Mouse (Mus musculus): Measurements from ENCODE around the gene Coro1a. TPM values are rescaled to one million over a fixed set of nuclear protein-coding genes. Genes with fewer than 3 reads are reported as not detected.

Coro1a gene
- polyA plus RNA-seq, 1 experiment from 2014 or later: 86.6 TPM

DNA sequence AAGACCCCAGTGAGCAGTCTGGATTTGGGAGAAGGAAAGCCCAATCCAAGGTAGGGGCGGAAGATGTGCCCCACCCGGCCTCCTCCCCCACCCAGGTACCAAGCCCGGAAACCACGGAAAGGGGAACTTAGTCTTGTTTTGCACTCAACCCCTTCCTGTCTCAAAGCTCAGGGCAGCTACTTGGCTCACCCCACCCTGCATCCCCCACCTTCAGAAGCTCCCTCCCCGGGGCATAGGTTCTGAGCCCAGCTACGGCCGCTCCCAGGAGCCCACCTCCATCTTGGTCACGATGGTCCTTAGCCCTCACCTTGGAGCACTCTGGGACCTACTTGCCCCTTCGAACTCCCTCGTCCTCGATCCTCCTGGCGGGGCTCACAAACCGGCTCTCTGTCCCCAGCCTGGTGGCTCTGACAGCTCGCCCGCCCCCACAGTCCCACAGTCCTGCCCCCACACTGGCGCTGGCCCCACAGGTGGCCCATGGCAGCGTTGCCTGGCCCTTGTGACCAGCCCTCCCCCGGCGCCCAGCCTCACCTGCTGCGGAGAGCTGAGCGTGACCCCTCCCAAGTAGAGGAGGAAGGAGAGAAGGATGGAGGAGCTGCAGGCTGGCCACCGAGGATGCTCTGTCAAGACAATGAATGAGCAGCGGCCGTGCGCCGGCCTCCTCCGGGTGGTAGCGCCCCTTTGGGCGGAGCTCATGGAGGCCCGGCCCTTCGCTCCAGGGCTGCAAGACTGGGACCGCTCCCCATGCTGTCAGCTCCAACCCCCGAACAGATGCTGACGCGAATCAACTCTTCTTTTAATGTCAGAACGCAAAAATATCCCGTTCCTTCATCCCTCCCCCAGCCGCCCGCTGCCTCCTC, 3.2 kb downstream of the Coro1a start:
- peak; percentile 55 for ATAC-seq
- Histone ChIP-seq H3K4me2 (peak overlapping the region; percentile 73), H3K9ac (peak overlapping the region; percentile 49), H3K4me1 (peaks cover 65% of the 10 kb centered on the region), H3K36me3 (peaks cover 14% of the 10 kb centered on the region), H3K27me3 (replicated peaks) (peaks cover 44% of the 10 kb centered on the region), H3K27ac (peak overlapping the region; percentile 63; the same call in 1 of the 2 replicates), H3K4me3 (peak overlapping the region; percentile 53), H3K9me3 (replicated peaks) (no peaks in the 10 kb centered on the region)
- 1% methylated on average over 39 of the region's 39 CpGs for WGBS (ENCODE audit: insufficient replicate concordance)

DNA sequence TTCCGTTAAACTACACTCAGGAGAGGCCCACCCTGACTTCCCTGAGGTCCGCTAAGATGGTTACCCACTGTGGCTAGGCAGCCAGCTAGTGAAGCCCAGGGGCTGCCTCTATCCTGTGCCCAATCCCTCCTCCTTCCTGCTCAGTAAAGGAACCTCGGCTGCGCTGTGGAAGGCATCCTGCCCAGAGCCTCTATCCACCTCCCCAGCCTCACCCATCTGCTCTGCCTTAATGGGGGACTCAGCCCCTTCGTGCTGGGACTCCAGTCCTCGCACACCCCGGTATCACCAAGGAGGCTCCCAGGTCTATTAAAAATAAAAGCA, 3.9 kb downstream of the Coro1a start:
- Histone ChIP-seq H3K27ac (peak overlapping the region; percentile 63), H3K4me3 (peak overlapping the region; percentile 53), H3K9ac (peak overlapping the region; percentile 49)

DNA sequence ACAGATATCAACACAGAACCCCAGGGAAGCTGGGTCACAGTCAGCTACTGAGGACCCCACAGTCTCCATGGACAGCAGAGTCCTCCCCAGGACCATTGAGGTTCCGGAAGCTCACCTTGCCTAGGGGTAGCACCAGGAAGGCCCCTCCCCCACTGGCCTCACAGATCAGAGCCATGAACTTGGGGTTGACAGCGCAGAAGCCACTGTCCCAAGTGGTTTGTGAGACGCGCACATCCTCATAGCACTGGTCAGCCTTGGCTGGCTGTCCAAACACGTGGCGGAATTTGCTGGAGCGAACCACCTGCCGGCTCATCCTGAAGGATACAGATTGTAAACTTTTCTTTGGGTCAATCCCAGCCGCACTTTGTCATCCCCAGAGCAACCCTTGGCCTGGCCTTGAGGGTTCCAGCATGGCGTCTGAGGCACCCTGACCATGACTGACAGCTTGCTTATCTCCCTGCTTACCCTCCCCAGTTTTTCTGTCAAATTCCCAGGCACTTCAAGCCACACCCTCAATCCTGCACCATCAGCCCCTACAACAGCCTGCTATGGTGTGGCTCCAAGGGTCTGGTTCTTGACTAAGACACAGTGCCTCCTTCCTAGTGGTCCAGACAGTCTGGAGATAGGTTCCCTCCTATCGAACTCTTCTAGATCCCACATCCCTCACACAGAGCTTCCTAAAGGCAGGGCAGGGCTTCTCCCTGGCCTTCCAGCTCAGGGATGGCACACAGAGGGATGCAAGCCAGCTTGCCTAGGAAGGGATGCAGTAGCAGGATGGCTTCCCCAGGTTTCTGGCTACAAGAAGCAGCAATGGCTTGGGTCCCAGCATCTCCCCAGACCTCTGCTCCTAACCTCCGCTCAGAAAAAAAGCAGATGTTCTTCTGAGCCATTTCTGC, 4.5 kb downstream of the Coro1a start:
- H3K4me3 ChIP-seq: peak overlapping the region; percentile 53
- H3K4me2 ChIP-seq: peak overlapping the region; percentile 73
- 41% methylated on average over 12 of the region's 12 CpGs for WGBS (ENCODE audit: insufficient replicate concordance)
- peaks cover 44% of the 10 kb centered on the region for H3K27me3 ChIP-seq (replicated peaks)
- peaks cover 75% of the 10 kb centered on the region for H3K4me1 ChIP-seq
- peaks cover 17% of the 10 kb centered on the region for H3K36me3 ChIP-seq
- peak overlapping the region; percentile 28 for H3K9ac ChIP-seq
- ATAC-seq: no peak
- peak overlapping the region; percentile 63 for H3K27ac ChIP-seq
- H3K9me3 ChIP-seq (replicated peaks): no peaks in the 10 kb centered on the region

More for the DNA sequence above, 3.9 kb downstream of the Coro1a start:
- H3K4me1 ChIP-seq: peaks cover 71% of the 10 kb centered on the region
- ATAC-seq: no peak
- peak overlapping the region; percentile 73 for H3K4me2 ChIP-seq
- peaks cover 16% of the 10 kb centered on the region for H3K36me3 ChIP-seq
- H3K27me3 ChIP-seq (replicated peaks): peaks cover 44% of the 10 kb centered on the region
- WGBS (ENCODE audit: insufficient replicate concordance): 8% methylated on average over 7 of the region's 7 CpGs
- H3K9me3 ChIP-seq (replicated peaks): no peaks in the 10 kb centered on the region

DNA sequence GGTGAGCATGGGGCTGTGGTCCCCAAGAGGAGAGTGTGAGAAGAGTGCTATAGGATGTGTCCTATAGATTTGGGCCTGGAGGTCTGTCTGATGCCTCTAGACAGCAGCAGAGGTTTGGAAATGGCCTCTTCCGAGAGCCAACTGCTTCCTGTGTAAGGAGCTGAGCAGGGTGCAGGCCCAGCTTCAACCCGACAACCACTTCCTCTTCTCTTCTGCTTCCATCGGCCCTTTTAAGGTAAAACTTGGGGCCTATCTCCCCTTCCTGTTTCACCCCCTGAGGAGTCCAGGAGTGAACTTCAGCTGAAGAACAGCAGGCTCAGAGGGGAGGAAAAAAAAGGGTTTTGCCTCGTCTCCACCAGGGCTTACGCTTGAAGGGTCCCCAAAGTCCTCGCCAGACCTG, 5.2 kb downstream of the Coro1a start:
- Histone ChIP-seq H3K4me1 (peaks cover 75% of the 10 kb centered on the region), H3K4me3 (peak overlapping the region; percentile 53; the same call in 1 of the 2 replicates), H3K9me3 (replicated peaks) (no peaks in the 10 kb centered on the region), H3K9ac (0 out of 2 replicates have a peak overlapping the region, but pooled peaks have one; percentile 4), H3K4me2 (peak overlapping the region; percentile 73), H3K27ac (peak overlapping the region; percentile 63), H3K27me3 (replicated peaks) (peaks cover 44% of the 10 kb centered on the region), H3K36me3 (peaks cover 22% of the 10 kb centered on the region)
- ATAC-seq: no peak
- WGBS (ENCODE audit: insufficient replicate concordance): 39% methylated on average over 6 of the region's 6 CpGs

DNA sequence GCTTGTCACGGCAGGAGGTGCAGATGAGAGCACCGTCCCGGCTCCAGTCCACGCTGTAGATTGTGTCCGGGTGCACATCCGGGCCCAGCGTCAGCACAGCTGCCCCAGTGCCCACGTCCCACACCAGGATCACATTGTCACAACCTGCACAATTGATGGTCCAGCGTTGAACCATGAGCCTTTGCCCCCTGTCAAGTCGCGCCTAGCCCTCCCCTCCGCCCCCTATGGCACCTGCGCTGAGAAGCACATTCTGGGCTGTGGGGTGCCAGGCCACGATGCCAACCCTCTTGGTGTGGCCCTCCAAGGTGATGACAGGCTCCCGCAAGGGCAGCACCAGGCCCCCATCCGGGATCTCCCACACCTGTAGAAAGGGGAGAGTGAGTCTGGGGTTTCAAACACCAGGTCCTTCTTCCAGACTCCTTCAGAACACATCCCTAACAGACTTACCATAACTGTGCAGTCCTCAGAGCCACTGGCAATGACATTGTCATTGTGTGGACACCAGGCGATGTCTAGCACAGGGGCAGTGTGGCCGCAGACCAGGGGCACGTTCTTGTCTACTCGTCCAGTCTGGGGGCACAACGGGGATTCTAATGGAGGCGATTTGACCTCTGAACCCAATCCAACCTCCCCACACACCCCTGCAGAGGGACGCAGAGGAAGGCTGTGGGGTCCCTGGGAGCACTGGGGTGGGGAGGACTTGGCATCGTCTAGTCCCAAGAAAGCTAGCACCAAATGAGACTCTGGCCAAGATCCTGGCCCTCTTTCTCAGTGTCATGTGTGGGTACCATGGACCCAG, 5.8 kb downstream of the Coro1a start:
- Histone ChIP-seq H3K4me1 (peaks cover 79% of the 10 kb centered on the region), H3K4me3 (peak overlapping the region; percentile 16; the same call in 1 of the 2 replicates), H3K9me3 (replicated peaks) (no peaks in the 10 kb centered on the region), H3K9ac (no peak overlapping the region), H3K36me3 (peaks cover 27% of the 10 kb centered on the region), H3K27me3 (replicated peaks) (peaks cover 44% of the 10 kb centered on the region), H3K27ac (peak overlapping the region; percentile 1; the same call in 1 of the 2 replicates), H3K4me2 (peak overlapping the region; percentile 54)
- ATAC-seq: peak; percentile 4; the same call in 1 of the 2 replicates
- WGBS (ENCODE audit: insufficient replicate concordance): 53% methylated on average over 24 of the region's 24 CpGs

DNA sequence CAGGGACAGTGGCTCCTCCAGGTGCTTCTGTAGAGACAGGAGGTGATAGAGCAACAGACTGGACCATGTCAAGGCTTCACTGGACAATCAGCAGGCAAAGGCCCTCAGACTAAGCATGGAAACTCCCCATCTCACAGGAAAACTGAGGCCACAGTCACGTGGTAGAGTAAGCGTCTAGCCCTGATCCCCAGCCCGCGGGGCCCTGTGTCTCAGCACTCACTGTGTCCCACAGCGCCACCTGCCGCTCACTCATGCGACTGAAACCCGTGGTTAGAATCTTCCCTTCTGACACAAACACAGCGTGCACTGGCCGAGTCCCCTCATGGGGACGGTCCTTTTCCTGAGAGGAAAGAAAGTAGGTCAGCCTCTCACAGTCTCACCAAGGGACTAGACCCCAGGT, 6.5 kb downstream of the Coro1a start:
- ATAC-seq: peak; percentile 60
- Histone ChIP-seq H3K36me3 (peaks cover 27% of the 10 kb centered on the region), H3K9me3 (replicated peaks) (no peaks in the 10 kb centered on the region), H3K27ac (0 out of 2 replicates have a peak overlapping the region, but pooled peaks have one; percentile 1), H3K4me2 (peak overlapping the region; percentile 54), H3K4me1 (peaks cover 84% of the 10 kb centered on the region), H3K9ac (no peak overlapping the region), H3K27me3 (replicated peaks) (peaks cover 42% of the 10 kb centered on the region), H3K4me3 (peak overlapping the region; percentile 16; the same call in 1 of the 2 replicates)
- 1% methylated on average over 11 of the region's 11 CpGs for WGBS (ENCODE audit: insufficient replicate concordance)

DNA sequence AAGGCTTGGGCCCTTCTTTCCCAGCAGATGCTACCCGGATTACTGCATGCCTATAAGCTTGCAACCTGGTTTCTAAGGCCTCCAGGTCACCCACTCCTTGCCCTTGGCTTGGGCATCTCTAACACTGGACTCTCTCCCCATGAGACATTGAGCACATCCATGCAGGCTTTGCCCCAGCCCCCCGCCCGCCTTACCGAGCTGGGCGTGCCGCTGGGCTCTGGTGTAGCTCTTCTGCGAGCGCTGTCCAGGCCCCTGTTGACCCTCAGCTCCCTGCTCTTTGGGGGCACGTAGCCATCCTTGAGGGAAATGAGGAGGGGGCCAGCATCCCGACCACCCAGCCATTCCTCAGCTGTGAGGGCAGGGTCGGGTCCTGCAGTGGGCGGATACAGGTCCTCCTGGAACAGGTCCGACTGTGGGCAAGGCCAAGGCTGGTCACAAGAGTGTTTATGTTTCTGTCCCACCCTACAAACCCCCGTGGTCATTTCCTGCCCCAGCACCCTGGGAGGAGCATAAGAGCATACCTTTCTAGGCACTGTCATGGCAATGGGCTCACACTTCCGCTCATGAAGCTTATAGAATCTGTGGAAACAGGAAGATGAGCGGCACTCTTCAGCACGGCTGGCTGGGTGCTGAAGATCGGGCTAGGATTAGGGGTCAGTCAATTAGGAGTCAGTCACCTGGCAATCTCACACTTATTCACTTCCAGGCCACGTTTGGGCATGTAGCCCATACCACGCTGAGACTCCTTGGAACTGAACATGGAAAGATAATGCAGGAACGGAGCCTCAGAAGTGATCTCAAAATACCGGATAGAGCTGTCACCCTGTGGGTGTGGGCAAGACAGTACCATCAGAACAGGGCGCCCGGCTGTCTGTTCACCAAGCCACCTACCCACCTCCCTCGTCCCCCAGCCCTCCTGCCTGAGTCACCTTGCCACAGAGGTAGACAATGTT, 7.2 kb downstream of the Coro1a start:
- no peak overlapping the region for H3K9ac ChIP-seq
- 0 out of 2 replicates have a peak overlapping the region, but pooled peaks have one; percentile 16 for H3K4me3 ChIP-seq
- peaks cover 27% of the 10 kb centered on the region for H3K36me3 ChIP-seq
- WGBS (ENCODE audit: insufficient replicate concordance): 71% methylated on average over 25 of the region's 25 CpGs
- ATAC-seq: no peak
- H3K27ac ChIP-seq: no peak overlapping the region
- H3K9me3 ChIP-seq (replicated peaks): no peaks in the 10 kb centered on the region
- H3K27me3 ChIP-seq (replicated peaks): peaks cover 34% of the 10 kb centered on the region
- H3K4me2 ChIP-seq: peak overlapping the region; percentile 54
- peaks cover 82% of the 10 kb centered on the region for H3K4me1 ChIP-seq

DNA sequence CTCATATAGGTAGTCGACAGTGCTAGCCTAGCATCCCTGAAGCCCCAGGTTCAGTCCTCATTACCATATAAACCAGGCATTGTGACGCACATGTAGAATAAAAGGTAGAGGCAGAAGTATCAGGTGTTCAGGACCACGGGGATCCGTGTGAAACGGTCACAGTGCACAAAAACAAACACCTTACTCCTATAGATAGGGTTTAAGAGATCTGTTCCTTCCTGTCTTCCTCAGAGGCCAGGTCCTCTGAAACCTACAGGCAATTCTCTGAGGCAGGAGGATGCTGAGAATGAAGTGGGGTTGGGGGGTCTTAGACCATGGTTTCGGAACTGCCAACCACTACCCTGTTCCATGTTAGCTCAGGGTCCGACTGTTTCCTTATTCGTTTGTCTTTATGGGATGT, 9.7 kb downstream of the Coro1a start:
- no peak for ATAC-seq
- peaks cover 77% of the 10 kb centered on the region for H3K4me1 ChIP-seq
- 81% methylated on average over 8 of the region's 8 CpGs for WGBS (ENCODE audit: insufficient replicate concordance)
- H3K36me3 ChIP-seq: peaks cover 27% of the 10 kb centered on the region
- H3K4me3 ChIP-seq: no peak overlapping the region
- H3K27ac ChIP-seq: no peak overlapping the region
- H3K9ac ChIP-seq: no peak overlapping the region
- peak overlapping the region; percentile 95; the same call in 1 of the 2 replicates for H3K4me2 ChIP-seq
- peaks cover 9% of the 10 kb centered on the region for H3K27me3 ChIP-seq (replicated peaks)
- no peaks in the 10 kb centered on the region for H3K9me3 ChIP-seq (replicated peaks)

DNA sequence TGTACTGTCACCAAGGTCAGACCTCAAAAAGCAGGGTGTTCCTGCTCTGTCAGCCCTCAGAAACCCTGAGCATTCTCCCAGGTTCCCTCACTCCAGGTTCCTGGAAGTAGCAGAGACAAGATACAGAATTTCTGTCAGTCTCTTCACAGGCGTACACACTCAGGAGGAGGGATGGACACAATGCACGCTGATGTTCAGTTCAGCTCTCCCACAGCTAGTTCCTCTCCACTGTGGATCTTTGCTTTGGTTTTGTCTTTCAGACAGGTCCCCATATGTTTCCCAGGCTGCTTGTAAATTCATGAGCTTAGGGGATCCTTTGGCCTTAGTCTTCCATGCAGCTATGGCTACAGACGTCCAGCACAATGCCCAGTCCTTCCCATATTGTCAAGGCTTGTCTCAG, 10.7 kb downstream of the Coro1a start:
- WGBS (ENCODE audit: insufficient replicate concordance): 50% methylated on average over 3 of the region's 3 CpGs
- H3K4me1 ChIP-seq: peaks cover 71% of the 10 kb centered on the region
- H3K27ac ChIP-seq: peak overlapping the region; percentile 91; the same call in 1 of the 2 replicates

DNA sequence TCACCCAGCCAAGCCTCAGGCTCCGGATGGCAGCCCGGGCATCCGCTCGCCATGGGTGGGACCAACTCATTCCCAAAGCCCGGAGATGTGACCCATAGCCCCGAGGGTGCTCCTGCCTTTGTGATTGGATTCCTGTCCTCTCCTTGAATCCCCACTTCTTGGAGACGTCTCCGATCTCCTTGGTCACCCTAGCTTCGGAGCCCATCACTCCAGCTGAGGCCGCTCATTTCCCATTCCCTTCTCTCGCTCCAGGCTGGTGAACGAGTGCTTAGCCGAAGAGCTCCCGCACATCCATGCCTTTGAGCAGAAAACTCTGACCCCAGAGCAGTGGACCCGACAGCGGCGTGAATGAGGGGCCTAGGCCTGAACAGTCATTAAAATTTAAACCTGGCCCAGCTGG, 11.3 kb downstream of the Coro1a start:
- no peaks in the 10 kb centered on the region for H3K27me3 ChIP-seq (replicated peaks)
- H3K27ac ChIP-seq: peak overlapping the region; percentile 91
- peak overlapping the region; percentile 88 for H3K9ac ChIP-seq
- peaks cover 65% of the 10 kb centered on the region for H3K4me1 ChIP-seq
- ATAC-seq: no peak
- 5% methylated on average over 17 of the region's 17 CpGs for WGBS (ENCODE audit: insufficient replicate concordance)
- H3K4me2 ChIP-seq: peak overlapping the region; percentile 95
- no peaks in the 10 kb centered on the region for H3K9me3 ChIP-seq (replicated peaks)
- H3K4me3 ChIP-seq: peak overlapping the region; percentile 92
- peaks cover 41% of the 10 kb centered on the region for H3K36me3 ChIP-seq

More for the DNA sequence above, 10.7 kb downstream of the Coro1a start:
- H3K36me3 ChIP-seq: peaks cover 35% of the 10 kb centered on the region
- peak overlapping the region; percentile 88 for H3K9ac ChIP-seq
- no peak for ATAC-seq
- H3K4me3 ChIP-seq: peak overlapping the region; percentile 92
- peak overlapping the region; percentile 95 for H3K4me2 ChIP-seq
- no peaks in the 10 kb centered on the region for H3K9me3 ChIP-seq (replicated peaks)
- H3K27me3 ChIP-seq (replicated peaks): no peaks in the 10 kb centered on the region
